Mouse (Mus musculus) spleen, adult 12 weeks (tissue): Measurements from ENCODE around the gene Gemin4.

Source experiments
- DNase-seq: peaks from one replicate; pipeline ENCODE4 v3.0.0; 2022; ENCODE audit warnings: low spot score

Gene Gemin4

DNA sequence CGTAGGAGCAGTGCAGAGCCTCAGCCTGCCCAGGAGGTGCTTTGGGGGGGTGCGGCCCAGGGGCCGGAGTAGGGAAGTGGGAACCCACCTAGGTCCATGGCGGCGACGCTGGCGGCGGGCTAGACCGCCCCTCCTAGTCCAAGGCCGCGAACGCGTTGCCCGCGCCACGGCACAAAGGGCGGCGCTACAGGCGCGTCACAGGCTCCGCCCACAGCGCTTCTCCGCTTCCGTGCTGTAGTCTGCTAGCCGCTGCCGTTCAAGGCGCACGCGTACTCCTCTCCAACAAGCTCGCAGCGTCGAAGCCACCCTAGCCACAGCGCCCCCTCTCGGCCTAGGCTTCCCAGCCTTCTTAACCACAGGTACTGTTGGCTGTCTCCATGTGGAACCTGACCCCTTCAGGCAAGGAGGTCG lies at the start of gene Gemin4, which contains the start of gene Dbil5:
TSS of gene Gemin4 (minus strand) at position 275 of the 411 bp plus-strand sequence.
TSS of gene Dbil5 (plus strand) at position 219 of the 411 bp plus-strand sequence.
- DNase-seq: peak; percentile 89

DNA sequence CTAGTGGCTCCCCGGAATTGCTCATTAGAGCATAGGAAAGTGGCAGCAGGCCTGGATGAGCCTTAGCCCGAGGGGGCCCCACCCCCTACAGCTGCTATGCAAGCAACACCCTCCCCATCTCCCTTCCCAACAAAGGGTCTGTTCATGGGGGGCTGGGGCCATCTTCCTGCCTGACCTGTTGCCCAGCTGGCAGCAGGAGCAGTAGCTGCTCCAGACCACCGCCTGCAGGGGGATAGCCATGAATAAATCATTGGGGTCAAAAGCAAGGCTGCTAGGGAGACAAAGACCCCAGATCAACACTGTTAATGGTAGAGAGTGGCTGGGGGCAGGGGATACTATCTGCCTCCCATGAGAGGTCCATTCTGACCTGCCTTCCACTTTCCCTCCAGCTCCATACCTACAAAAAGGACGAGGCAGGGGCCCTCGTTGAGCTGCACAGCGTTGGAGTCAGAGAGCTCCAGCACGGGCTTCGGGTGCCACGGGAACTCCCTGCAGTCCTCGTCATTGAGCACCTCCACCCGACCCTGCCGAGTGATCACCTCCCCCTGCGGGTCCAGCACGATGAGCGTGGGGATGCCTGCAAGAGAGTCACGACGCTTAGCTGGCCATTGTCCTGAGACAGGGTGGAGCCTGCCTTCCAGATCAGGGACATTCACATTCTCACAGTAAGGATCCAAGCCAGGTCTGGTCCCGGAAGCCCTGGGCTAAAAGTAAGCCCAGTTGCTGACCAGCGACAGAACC lies 45.3 kb upstream of the Gemin4 start:
- no peak for DNase-seq

DNA sequence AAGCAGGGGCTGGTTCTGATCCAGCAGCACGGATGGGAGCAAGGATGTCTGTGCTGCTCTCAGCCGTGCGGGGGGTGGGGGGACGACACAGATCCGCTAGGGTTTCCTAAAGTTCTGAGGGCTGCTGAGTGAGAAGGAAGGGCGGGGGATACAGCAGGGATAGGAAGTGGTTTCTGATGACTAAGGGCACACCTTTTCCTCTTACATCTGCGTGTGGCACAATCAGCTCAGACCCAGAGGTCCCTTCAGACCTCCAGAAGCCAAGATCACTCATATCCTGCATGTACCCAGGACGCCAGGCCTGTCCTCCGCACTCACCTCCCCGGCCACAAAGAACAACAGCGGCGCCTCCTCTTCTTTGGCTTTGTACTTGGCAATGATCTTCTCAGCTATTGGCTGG lies 43.8 kb upstream of the Gemin4 start:
- no peak for DNase-seq

DNA sequence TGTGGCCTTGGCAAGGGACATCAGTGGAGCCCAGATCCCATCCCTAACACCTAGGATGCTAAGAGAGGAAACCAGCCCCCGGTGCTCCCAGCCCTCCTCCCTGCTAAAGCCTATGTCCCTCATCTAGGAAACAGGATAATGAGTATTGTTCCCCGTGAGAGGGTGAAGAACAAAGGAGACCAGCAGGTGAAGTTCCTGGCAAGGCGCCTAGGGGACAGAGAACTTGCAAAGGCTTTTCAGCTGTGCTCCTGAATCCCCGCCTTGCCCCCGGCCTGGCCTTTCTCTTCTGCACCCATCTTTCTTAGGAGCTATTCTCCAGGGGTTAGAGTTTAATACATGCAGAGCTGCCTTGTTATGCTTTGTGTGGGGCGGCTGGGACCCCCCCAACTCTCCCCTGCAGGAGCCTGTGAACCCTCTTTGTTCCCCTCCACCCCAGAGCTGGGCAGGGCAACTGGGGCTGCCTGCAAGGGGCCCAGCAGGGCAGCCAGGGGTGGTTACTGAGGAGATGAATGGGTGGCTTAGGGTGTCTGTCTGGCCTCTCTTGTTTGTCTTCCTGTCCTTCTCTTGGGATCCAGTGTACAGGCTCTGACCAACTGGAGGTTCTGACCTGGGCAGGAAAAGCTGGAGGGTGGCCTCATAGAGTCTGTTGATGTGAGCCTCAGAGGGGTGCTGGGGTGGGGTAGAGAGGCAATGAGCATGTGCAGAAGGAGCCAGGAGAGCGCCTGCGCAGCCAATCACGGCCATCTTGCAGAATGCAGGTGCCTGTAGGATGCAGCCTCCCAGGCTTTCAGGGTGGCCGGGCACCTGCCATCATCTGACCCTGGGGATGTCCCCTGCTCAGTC lies 43.0 kb upstream of the Gemin4 start:
- DNase-seq: no peak

DNA sequence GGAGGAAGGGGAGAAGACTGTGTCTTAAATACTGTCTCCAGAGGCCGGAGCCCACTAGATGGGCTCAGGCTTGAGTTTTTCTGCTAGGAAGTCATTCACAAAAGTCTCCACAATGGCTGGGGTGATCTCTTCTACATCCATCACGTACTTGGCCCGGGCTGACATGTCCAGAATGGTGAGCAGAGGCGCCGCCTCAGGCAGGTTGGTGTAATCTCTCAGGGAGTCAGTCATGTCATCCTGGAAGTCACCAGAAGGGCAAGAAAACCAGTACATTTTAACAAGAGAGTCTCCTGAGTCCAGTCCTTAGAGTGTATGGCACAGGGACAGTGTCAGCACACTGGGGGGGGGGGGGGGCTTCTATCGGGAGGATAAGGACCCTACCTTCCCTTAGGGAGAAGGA lies 41.0 kb upstream of the Gemin4 start:
- DNase-seq: no peak

DNA sequence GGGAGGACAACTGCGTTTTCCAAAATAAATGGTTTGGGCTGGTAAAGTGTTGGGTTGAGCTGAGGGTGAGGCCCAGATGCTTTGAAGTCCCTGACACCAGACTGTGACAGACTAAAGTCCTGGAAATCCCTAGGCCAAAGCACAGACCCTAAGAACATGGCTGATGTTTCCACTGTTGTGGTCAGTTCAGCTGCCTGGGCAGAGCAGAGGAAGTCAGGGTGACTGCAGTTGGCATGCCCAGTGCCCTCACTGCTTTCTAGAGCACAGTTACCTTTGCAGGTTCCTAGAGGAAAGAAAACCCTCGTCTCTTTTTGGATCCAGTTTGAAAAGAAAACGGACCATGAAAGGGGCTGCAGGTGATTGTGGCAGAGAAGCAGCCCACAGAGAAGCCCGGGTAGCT lies 39.9 kb upstream of the Gemin4 start:
- no peak for DNase-seq

DNA sequence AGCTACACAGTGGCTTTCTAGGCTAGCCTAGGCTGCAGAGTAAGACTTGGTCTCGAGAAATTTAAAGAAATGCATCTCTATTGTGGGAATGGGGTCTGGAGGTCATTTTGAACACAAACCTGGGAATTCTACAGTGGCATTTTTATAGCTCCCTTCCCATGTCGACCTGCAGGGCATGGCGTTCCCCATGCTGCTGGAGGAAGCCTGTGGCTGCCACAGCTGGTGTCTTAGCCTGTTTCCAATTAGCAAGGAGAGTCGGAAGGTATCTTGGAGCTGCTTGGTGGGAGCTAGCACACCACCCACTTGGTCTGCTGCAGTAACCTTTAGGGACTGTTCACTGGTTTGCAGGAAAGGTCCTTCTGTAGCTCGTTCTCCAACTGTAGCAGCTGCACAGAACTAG lies 38.7 kb upstream of the Gemin4 start:
- no peak for DNase-seq

DNA sequence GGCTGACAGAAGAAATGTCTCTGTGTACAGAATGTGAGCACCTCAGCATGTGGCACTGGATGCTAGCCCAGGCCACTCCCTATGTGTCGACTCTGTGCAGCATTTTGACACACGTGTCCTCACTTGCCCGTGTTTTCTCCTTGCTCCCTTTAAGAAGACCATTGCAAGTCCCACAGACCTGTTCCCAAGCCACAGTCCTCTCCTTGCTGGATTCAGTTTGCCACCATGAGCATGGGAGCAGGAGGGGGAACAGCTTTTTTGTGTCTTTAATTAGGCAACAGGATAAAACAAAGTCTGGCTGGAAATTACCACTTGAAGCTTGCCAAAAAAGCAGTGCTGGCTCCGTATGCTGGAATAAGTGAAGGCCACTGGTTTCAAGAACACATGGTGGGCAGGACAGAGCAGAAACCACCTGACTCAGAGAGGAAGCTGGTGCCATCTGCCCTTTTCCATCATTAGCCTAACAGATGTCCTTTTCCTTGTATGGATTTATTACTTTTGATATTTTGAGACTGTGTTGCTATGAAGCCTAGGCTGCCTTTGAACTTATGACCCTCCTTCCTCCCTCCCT lies 38.1 kb upstream of the Gemin4 start:
- no peak for DNase-seq

DNA sequence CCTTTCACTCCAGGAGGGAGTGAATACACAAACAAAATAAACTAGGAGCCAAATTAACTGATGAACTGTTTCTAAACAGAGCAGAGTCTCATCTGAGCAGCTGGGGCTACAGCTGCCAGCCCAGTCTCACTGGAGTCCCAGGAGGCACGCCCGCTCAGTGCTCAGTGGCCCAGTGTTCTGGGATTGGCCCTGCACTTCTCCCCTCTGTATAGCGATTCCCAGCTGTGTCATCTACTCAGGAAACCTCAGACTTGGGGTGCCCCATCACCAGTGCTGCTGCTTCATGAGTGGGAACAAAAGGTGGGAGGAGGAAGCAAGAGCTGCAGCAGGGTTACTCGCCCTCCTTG lies 36.4 kb upstream of the Gemin4 start:
- DNase-seq: no peak

DNA sequence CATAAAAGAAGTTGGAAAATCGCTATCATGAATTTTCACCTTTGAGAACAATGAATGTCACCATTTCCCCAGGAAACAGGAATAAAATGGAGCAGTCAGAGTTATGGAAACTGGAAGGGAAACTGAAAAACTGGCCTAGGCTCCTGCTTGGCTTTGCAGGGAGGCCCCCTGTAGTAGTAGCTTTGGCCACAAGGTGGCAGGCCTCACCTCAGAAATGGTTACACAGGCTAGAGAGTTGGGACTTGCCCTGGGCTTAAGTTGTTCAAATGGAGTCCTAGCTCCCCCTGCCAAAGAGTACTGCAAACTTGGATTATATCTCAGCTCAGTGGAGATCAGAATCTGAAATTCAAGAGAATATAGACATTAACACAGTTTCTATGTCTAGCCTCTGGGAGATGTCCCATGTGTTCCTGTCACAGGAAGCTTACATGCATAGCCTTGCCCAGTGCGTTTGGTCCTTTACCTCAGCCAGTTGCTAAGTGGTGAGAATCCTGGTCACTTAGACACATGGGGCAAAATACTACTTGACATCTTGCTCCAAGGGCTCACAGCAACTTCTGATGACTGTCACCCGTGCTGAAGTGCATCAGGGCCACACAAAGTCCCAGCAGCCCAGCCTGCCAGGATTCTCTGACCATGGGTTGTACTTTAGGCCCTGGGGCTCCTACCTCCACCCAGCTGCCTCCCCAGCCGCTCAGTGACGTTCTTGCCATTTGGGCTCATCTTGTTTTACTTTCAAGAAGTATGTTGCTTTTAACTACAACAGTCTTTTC lies 35.9 kb upstream of the Gemin4 start:
- peak; percentile 40 for DNase-seq

DNA sequence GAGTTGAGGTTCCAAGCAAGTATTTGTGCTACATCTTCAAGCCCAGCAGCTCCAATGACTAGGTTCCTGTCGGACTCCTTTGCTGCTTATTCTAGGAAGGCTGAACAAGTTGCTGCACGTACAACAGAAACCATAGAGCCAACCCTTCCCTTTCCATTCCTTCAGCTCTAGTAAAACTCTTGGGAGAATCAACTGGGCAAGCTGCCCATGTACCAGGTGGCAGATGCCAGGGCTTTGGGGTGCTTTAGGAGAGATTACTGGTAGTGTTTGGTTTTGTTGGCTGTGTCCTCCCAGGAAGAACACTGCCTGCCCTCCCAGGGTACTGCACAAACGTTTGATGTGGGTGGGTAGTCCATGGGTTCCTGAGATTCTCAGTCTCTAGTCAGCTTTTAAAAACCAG lies 34.6 kb upstream of the Gemin4 start:
- no peak for DNase-seq

DNA sequence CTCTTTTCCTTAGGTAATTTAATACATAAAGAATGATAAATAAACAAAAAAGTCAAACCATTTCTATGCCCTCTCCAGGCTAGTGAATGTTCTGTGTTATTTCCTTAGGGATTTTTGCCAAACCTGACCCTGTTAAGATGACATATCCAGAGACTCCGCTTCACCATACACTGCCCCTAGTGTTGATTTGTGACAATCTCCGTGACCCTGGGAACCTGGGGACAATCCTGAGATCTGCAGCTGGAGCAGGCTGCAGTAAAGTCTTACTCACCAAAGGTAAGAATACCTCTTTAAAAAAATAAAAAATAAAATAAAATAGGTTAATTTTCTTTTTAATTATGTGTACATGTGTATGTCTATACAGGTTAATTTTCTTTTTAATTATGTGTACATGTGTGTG lies 29.8 kb upstream of the Gemin4 start:
- DNase-seq: no peak

DNA sequence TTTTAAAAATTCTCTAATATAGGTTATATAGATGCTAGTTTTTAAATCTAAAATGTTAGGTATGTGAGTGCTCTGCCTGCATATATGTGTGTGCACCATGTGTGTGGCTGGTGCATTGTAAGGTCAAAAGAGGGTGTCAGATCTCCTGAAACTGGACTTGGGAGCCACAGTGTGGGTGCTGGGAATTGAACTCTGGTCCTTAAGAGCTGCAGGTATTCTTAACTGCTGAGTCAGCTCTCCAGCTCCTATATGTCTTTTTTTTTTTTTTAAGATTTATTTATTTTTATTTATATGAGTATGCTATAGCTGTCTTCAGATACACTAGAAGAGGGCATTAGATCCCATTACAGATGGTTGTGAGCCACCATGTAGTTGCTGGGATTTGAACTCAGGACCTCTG lies 29.0 kb upstream of the Gemin4 start:
- no peak for DNase-seq

DNA sequence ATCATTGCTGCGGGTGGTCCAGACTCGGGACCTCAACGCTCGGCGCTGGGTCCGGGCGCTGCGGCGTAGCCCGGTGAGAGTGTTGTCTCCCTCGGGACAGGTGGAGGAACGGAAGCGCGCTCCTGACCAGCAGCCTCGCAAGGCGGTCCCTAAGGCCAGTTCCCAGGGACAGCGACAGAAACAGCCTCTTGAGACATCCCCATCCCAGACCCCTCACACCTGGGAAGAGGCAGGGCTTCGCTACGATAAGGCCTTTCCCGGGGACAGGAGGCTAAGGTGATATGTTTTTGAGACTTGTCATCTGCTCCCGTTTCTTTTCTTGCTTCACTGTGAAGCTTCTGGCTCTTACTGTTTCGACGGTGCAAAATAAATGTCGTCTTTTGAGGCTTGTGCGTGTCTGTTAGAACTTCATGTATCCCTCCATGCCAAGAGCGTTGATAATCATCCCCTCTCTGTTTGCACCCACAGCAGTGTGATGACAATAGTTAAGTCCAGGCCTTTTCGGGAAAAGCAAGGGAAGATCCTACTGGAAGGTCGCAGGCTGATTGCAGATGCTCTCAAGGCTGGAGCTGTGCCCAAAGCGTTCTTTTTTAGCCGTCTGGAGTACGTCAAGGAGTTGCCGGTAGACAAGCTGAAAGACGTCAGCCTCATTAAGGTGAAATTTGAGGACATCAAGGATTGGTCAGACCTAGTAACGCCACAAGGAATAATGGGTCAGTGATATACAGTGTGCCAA lies 26.5 kb upstream of the Gemin4 start:
- DNase-seq: no peak

DNA sequence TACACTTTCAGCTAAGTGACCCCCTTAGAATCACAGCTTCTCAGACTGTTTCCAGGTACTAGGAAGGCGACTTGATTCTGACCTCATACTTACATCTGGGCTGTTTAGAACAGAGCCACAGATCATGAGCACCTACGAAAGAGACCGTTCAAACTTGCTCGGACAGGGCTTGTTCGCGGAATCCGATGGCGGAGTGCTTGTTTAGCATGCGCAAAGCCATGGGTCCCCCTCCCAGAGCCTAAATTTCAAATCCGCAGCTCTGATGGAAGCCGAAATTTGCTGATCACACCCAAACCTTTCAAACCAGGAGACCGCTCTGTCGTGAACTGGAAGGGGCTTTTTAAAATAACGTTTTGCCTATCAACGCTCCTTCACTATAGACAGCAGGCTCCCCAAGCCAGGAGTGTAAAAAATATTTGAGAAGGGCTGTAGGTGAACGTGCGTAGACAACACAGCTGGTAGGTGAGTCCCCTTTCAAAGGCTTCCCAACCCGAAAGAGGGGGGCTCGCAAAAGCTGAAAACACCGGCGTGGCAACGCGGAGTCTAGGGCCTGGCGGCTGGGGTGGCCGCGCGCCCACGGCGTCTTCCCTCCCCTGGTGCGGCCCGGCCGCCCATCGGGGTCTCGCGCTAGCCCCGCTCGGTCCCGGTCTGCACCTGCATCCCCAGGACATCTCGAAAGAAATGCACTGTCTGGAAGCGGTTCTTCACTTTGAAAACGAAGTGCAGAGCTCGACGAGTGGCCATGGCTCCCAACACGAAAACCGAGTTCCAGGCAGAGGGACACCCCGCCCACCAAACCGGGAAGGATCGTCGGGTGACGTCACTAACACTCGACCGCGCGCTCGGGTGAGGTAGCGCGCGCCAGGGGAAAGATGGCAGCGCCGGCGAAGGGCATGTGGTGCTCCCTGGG lies 25.7 kb upstream of the Gemin4 start, which contains the start of the genes Mrm3 and Glod4:
TSS of gene Mrm3 (plus strand) at position 815 of the 910 bp plus-strand sequence.
TSS of gene Glod4 (minus strand) at position 825 of the 910 bp plus-strand sequence.
- peak; percentile 80 for DNase-seq

DNA sequence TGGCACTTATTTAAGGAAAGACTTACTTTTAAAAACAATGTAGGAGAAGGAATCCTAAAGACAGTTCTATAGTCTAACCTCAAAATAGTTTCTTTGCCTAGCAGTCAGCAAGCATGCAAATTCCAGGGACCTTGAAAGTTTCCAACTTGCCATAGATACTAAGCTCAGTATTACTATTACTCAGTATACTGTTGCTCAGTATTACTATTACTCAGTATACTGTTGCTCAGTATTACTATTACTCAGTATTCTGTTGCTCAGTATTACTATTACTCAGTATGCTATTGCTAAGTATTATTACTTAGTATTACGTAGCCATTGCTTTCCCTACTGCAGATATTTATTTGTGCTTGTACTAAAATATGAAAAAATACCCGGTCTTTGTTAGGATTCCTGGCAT lies 22.3 kb upstream of the Gemin4 start:
- DNase-seq: no peak

DNA sequence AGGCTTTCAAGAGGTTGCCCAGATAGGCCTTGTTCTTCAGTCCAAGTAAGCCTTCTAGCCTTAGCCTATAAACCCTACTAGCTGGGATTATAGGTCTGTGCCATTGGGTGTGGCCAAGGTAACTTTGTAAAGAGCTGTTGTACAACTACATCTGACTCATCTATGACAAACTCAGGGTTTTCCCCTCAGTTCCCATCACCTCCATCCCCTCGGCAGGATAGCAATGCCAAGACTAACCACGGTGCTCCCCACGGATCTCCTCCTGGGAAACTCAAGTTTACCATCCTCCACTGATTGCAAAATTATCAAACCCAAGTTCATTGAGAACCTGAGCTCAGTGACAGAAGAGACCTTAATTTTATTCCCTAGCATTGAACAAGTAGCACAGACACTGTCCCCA lies 18.7 kb upstream of the Gemin4 start:
- no peak for DNase-seq

DNA sequence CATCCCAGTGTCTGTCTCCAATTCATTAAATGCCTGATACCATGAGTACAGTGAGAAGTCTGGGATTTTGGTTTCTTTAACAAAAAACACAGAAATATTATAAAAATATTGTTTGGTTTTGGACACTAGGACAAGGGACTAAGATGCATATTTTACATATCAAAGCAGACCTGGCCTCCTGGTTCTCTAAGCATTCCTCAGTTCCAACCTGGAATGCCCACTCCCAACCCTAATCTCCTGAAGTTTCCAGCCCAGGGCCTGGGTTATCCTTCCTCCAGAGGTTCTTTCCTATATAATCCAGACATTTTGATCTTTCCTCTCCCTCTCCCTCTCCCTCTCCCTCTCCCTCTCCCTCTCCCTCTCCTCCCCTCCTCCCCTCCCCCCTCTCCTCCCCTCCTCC lies 7.6 kb upstream of the Gemin4 start:
- DNase-seq: no peak

DNA sequence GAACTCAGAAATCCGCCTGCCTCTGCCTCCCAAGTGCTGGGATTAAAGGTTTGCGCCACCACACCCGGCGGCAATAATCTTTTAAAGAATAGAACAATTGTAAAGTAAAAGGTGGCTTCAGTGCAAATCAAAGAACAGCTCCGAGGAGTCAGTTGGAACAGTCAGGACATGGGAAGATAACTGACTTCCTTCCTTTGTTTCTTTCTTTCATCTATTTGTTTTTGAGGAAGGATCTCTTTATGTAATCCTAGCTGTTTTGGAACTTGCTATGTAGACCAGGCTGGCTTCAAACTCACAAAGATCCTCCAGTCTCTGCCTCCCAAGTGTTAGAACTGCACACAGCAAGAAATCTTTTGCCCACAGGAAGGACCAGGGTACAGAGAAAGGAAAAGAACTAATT lies 7.2 kb upstream of the Gemin4 start:
- no peak for DNase-seq

DNA sequence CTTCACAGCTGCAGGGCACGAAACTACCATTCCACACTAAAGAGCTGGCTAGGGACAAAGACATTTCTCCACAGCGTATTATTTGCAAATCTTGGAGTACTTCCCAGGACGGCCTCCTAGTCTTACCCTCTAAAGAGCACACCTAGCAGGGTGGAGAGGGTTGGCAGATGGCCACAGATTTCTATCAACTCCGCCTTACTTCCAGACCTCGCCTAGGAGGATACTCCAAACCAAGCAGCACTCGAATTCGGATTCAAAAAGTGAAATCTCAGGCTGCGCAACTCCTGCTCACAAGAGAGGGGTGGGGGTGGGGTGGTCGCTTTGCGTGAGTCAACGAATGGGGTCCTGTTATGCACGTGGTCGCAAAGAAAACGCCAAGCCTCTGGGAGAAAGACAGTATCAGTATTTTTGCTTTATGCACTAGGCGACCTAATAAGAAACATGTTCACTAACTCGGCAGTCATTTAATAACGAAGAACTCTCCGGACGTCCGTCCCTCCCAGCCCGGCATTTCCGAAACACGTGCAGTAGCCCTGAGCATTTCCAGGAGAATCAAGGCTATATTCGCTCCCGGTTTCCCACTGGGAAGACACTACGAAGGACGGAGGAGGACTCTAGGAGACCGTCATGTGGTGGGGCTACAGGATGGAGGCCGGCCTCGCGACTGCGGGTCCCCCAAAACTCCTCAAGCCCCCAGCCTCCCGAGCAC lies 629 bp downstream of the Gemin4 start:
- DNase-seq: no peak
